Mouse (Mus musculus) liver, embryonic 14.5 days (tissue): Measurements from ENCODE around the gene Psma5. TPM values are rescaled to one million over a fixed set of nuclear protein-coding genes. Genes with fewer than 3 reads are reported as not detected.
"Not testable (repeated sequence)": the region's sequence is repeated elsewhere in the genome, so short reads cannot be mapped to it uniquely, and the experiment has no call there.

Experiments used
- ATAC-seq: fragments of 200-750 bp; cut with Nextera tagmentation; 2 replicates; pipeline ENCODE4 v1.8.0; 2017; ENCODE audit warnings: moderate number of reproducible peaks, mild to moderate bottlenecking, moderate library complexity; ENCODE audit not compliant: insufficient read depth
- DNase-seq, 3 experiments: peaks; one replicate each; pipeline ENCODE4 v3.0.0-alpha.2; 2012 to 2013; ENCODE audit warnings: low read depth in 3 of 3, low spot score in 3 of 3
- H3K27ac ChIP-seq: fragments of 300-500 bp; sonication (generic); 2 replicates; pipeline ENCODE4 v1.5.1; 2014; ENCODE audit warnings: moderate library complexity, mild to moderate bottlenecking, control low read depth, inconsistent platforms
- H3K27me3 ChIP-seq: fragments of 300-500 bp; sonication (generic); 2 replicates; pipeline ENCODE4 v1.6.1; 2014; ENCODE audit warnings: mild to moderate bottlenecking, low read length, moderate library complexity; ENCODE audit not compliant: control insufficient read depth, insufficient read depth
- H3K36me3 ChIP-seq: fragments of 300-500 bp; sonication (generic); replicated peaks from 2 replicates; pipeline ENCODE4 v1.6.1; 2014; ENCODE audit warnings: low read depth; ENCODE audit not compliant: control insufficient read depth, insufficient read depth
- H3K4me1 ChIP-seq, 2 experiments: fragments of 200-500 bp in 1 of 2; fragments of 300-500 bp in 1 of 2; sonication (generic) in 1 of 2; replicated peaks; 2 replicates each; pipeline ENCODE4 v1.6.1; 2012 to 2014; ENCODE audit warnings: antibody characterized with exemption in 1 of 2, inconsistent platforms in 1 of 2, low read length in 1 of 2; ENCODE audit not compliant: control insufficient read depth in 2 of 2, insufficient read depth in 2 of 2
- H3K4me2 ChIP-seq: fragments of 300-500 bp; sonication (generic); 2 replicates; pipeline ENCODE4 v1.6.1; 2014; ENCODE audit warnings: low read depth, mild to moderate bottlenecking, control low read depth, moderate library complexity
- H3K4me3 ChIP-seq, 2 experiments: fragments of 200-500 bp in 1 of 2; fragments of 300-500 bp in 1 of 2; sonication (generic) in 1 of 2; 2 replicates each; pipeline ENCODE4 v1.5.1; 2012 to 2014; ENCODE audit warnings: low read depth in 2 of 2, low read length in 2 of 2, mild to moderate bottlenecking in 2 of 2, control low read depth in 1 of 2, inconsistent platforms in 1 of 2, moderate library complexity in 1 of 2; ENCODE audit not compliant: insufficient read depth in 1 of 2
- H3K9ac ChIP-seq: fragments of 300-500 bp; sonication (generic); replicated peaks from 2 replicates; pipeline ENCODE4 v1.6.1; 2014; ENCODE audit warnings: mild to moderate bottlenecking, control low read depth, moderate library complexity
- H3K9me3 ChIP-seq: fragments of 300-500 bp; sonication (generic); 2 replicates; pipeline ENCODE4 v1.6.1; 2016; ENCODE audit warnings: low read length, mixed read lengths; ENCODE audit not compliant: control insufficient read depth
- CTCF ChIP-seq: IDR thresholded peaks from 2 replicates; pipeline ENCODE4 v1.5.1; 2016; ENCODE audit warnings: antibody characterized with exemption, low read depth, control low read depth
- EP300 ChIP-seq: IDR thresholded peaks from 2 replicates; pipeline ENCODE4 v1.6.1; 2016; ENCODE audit warnings: antibody characterized with exemption, low read depth
- WGBS: fragments of 180-500 bp; shearing (Covaris S2); extraction: QIAGEN DNeasy Blood & Tissue Kit; methylation state at CpG from one replicate; pipeline ENCODE4 v1.1.7; 2014; ENCODE audit not compliant: insufficient replicate concordance; 5-methylcytosine and 5-hydroxymethylcytosine counted together
- polyA plus RNA-seq, 2 experiments: library from polyadenylated mRNA; depleted of rRNA in 1 of 2; stranded (reverse) in 1 of 2; unstranded in 1 of 2; fragments of >200 nt; fragmentation: Nextera tagmentation in 1 of 2; extraction: Ambion mirVana in 1 of 2; gene quantifications; 2 replicates each; pipeline versions ENCODE4 v1.2.1 to v1.2.3; 2012 to 2014

The Psma5 gene
- polyA plus RNA-seq, 2 experiments, result 93.8 to 192 TPM

- not testable (repeated sequence) for H3K36me3 ChIP-seq, H3K9ac ChIP-seq, H3K27ac ChIP-seq, DNase-seq, ATAC-seq, H3K4me2 ChIP-seq, H3K4me1 ChIP-seq, H3K27me3 ChIP-seq, H3K9me3 ChIP-seq, H3K4me3 ChIP-seq
- TF ChIP-seq CTCF, result peak; percentile 47
- WGBS, result 70% methylated on average over 4 of the region's 4 CpGs
Measured at GRCm38 (mm10) chr3:108237474-108238102, 19.1 kb upstream of the Psma5 start.

GRCm38 (mm10) chr3:108241243-108241839 lies 15.4 kb upstream of the Psma5 start:
- no peak for ATAC-seq
- no peaks in the 10 kb centered on the region; the same call in 1 of the 2 replicates for H3K27me3 ChIP-seq
- TF ChIP-seq CTCF (no peak), EP300 (no peak)

DNA sequence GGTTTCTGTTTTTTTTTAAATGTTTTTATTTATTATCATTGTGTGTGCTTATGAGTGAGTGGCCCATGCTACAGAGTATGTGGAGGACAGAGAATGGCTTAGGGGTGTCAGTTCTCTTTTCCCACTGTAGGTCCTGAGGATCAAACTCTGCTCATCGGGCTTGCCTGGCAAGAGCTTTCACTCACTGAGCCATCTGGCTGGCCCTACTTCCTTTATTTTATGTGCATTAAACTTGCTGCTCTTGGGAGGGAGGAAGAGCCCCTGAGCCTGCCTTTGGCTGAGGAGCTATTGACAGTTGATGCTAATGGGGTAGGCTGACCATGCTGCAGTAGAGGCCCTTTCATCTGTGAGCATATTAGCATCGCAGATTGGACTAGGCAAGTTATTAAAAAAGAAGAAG lies 9.9 kb upstream of the Psma5 start:
- no peaks in the 10 kb centered on the region for H3K9me3 ChIP-seq
- ATAC-seq (no peak), DNase-seq (no peak)
- no peaks in the 10 kb centered on the region for H3K27me3 ChIP-seq
- H3K4me3 ChIP-seq, result no peak overlapping the region
- 50% methylated on average over 2 of the region's 2 CpGs for WGBS
- H3K4me2 ChIP-seq, result no peak overlapping the region
- TF ChIP-seq CTCF, result no peak
- TF ChIP-seq EP300, result no peak
- H3K36me3 ChIP-seq, result no peaks in the 10 kb centered on the region
- H3K4me1 ChIP-seq, result no peaks in the 10 kb centered on the region
- H3K27ac ChIP-seq, result no peak overlapping the region
- no peak overlapping the region for H3K9ac ChIP-seq

More at GRCm38 (mm10) chr3:108241243-108241839, 15.4 kb upstream of the Psma5 start:
- Histone ChIP-seq H3K9me3 (no peaks in the 10 kb centered on the region), H3K4me3 (no peak overlapping the region), H3K4me1 (no peaks in the 10 kb centered on the region), H3K4me2 (no peak overlapping the region), H3K9ac (no peak overlapping the region), H3K27ac (no peak overlapping the region), H3K36me3 (no peaks in the 10 kb centered on the region)
- 63% methylated on average over 3 of the region's 3 CpGs for WGBS
- DNase-seq, result no peak

DNA sequence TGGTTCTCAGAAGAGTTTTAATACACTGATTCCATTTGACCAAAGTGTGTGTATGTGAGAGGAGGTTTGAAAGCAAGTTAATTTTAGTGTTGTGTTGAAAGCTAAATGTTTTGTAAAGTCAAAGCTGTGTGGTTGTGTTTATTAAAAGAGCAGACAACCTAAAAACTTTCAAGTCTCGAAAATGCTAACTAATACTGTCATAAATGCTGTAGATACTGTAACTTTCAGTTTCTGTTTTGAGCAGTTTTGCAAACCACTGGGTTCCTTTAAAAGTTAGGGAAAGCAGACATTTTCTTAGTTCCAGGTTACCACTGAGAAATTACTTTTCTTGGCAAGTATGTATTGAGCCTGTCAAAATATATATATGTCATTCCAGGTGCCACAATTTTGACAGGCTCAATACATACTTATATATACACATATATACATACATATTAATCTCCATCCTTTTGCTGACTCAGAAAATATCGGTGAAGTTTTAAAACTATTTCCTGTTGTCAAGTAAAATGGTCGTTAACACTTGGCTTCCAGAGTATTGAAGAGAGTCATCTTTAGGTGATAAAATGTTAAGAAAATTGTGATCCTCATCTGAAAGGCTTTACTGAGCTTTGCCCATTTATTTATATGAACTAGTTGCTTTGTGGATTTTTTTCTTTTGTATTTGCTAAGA lies 1.2 kb downstream of the Psma5 start:
- DNase-seq, result no peak
- Histone ChIP-seq H3K4me1 (peaks cover 16 to 19% of the 10 kb centered on the region in 2 experiments), H3K9me3 (no peaks in the 10 kb centered on the region), H3K36me3 (peaks cover 10% of the 10 kb centered on the region), H3K27me3 (no peaks in the 10 kb centered on the region), H3K9ac (peak overlapping the region; percentile 90), H3K4me3 (peak overlapping the region; percentile 75 to 96), H3K27ac (peak overlapping the region; percentile 84), H3K4me2 (peak overlapping the region; percentile 80)
- no peak for TF ChIP-seq CTCF
- TF ChIP-seq EP300, result no peak
- WGBS, result 26% methylated on average over 3 of the region's 3 CpGs
- ATAC-seq, result no peak

DNA sequence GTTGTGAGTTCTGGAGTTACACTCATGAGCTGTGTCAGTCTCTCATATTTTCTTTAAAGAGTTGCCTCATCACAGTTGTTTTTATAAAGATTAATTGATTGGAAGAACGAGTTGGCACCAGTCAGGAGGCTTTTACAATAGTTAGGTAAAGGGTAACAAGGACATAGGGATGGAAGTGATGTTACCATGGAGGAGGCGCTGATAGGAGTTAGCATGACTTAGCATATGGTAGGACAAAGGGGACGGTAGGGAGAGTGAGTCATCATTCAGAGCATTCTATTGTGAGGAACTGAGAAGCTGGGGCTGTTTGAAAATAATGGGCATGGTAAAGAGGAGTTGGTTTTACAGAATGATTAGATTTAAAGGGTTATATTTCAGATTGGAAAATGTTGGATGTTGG lies 2.6 kb downstream of the Psma5 start:
- TF ChIP-seq EP300 (no peak), CTCF (no peak)
- ATAC-seq (no peak), DNase-seq (peak in 1 of 3 experiments; percentile 35)
- Histone ChIP-seq H3K4me3 (no peak overlapping the region; a peak in 1 of 4 replicates), H3K9ac (no peak overlapping the region), H3K27me3 (no peaks in the 10 kb centered on the region), H3K9me3 (no peaks in the 10 kb centered on the region), H3K4me1 (peaks cover 16 to 19% of the 10 kb centered on the region in 2 experiments), H3K4me2 (peak overlapping the region; percentile 80), H3K36me3 (peaks cover 12% of the 10 kb centered on the region), H3K27ac (no peak overlapping the region)
- 28% methylated on average over 3 of the region's 3 CpGs for WGBS

DNA sequence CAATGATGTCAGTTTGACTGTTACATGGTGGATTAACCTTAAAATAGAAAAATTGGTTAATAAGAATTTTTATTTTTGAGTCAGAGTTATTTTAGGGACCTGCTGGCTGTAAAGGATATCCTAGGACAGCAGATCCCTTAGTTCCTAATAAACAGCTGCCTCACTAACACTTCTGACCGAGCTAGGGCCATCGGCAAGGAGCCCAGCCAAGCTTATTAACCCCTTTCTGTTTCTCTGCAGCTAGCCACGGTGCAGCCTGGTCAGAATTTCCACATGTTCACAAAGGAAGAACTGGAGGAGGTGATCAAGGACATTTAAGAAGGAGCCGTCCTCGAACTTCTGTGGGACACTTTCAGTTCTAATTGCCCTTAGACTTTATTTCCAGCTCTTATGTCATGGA lies 22.8 kb downstream of the Psma5 start:
- ATAC-seq, H3K4me2 ChIP-seq, H3K27ac ChIP-seq, H3K9me3 ChIP-seq, DNase-seq, H3K9ac ChIP-seq, H3K4me1 ChIP-seq, H3K4me3 ChIP-seq: not testable (repeated sequence)
- Histone ChIP-seq H3K27me3 (peaks cover 12% of the 10 kb centered on the region), H3K36me3 (peaks cover 17% of the 10 kb centered on the region)
- 57% methylated on average over 4 of the region's 5 CpGs for WGBS
